Mouse (Mus musculus) lung, embryonic 15.5 days (tissue): ENCODE measurements around the gene Git1. TPM values are rescaled to one million over a fixed set of nuclear protein-coding genes. Genes with fewer than 3 reads are reported as not detected.
"Not testable (repeated sequence)": the region's sequence is repeated elsewhere in the genome, so short reads cannot be mapped to it uniquely, and the experiment has no call there.

ENCODE experiments used
- ATAC-seq: fragments of 200-750 bp; cut with Nextera tagmentation; 2 replicates; pipeline ENCODE4 v1.8.0; 2017; ENCODE audit warnings: moderate number of reproducible peaks, borderline replicate concordance; ENCODE audit not compliant: low FRiP score, low TSS enrichment; ENCODE audit errors: extremely low read depth
- H3K27ac ChIP-seq: fragments of 300-500 bp; sonication (generic); 2 replicates; pipeline ENCODE4 v1.5.1; 2015; ENCODE audit warnings: moderate library complexity, mild to moderate bottlenecking, inconsistent platforms
- H3K27me3 ChIP-seq: fragments of 300-500 bp; sonication (generic); 2 replicates; pipeline ENCODE4 v1.6.1; 2015; ENCODE audit warnings: inconsistent platforms
- H3K36me3 ChIP-seq: fragments of 300-500 bp; sonication (generic); 2 replicates; pipeline ENCODE4 v1.6.1; 2015; ENCODE audit warnings: inconsistent platforms
- H3K4me1 ChIP-seq: fragments of 300-500 bp; sonication (generic); 2 replicates; pipeline ENCODE4 v1.6.1; 2015; ENCODE audit warnings: inconsistent platforms
- H3K4me2 ChIP-seq: fragments of 300-500 bp; sonication (generic); 2 replicates; pipeline ENCODE4 v1.6.1; 2015; ENCODE audit warnings: inconsistent platforms, mild to moderate bottlenecking, moderate library complexity
- H3K4me3 ChIP-seq: fragments of 300-500 bp; sonication (generic); 2 replicates; pipeline ENCODE4 v1.5.1; 2015; ENCODE audit warnings: mild to moderate bottlenecking, inconsistent platforms
- H3K9ac ChIP-seq: fragments of 300-500 bp; sonication (generic); 2 replicates; pipeline ENCODE4 v1.6.1; 2015; ENCODE audit warnings: inconsistent platforms
- H3K9me3 ChIP-seq: fragments of 300-500 bp; sonication (generic); 2 replicates; pipeline ENCODE4 v1.6.1; 2016; ENCODE audit warnings: inconsistent platforms
- WGBS: fragments of 180-500 bp; shearing (Covaris S2); methylation state at CpG from one replicate; pipeline ENCODE4 v1.1.7; 2015; 5-methylcytosine and 5-hydroxymethylcytosine counted together
- polyA plus RNA-seq: library from polyadenylated mRNA; unstranded; fragments of >200 nt; fragmentation: Nextera tagmentation; extraction: Ambion mirVana; gene quantifications from 2 replicates; pipeline ENCODE4 v1.2.1, GENCODE M21; 2015

Git1 gene
- polyA plus RNA-seq, 1 experiment from 2014 or later, result 9.5 TPM

DNA sequence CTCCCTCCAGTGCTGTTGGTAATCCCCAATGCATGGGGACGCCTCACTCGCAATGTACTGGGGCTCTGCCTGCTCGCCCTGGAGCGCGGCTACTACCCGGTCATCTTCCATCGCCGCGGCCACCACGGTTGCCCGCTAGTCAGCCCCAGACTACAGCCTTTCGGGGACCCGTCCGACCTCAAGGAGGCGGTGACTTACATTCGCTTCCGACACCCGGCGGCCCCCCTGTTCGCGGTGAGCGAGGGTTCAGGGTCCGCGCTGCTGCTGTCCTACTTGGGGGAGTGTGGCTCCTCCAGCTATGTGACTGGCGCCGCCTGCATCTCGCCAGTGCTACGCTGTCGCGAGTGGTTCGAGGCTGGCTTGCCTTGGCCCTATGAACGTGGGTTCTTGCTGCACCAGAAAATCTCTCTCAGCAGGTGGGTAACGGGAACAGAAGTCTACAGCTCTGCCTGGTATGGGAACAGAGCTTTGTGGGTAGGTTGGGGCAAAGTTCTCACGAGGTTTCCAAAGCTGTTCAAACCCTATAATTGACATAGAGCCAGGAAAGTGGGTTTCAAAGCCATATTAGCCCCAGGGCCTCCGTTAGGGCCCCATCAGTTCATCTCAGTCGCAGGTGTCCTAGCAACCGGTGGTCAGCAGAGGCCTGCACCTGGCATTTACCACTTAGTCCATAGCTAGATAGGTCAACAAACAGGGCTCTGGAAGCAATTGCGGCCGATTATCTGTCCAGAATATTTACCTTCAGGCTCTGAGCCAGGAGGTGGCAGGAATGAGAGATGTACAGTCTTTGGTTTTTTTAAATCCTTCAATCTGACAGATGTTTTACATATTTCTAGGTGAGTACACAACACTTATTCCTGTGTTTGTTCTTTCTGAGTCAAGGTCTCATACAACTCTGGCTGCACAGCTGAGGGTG lies 22.5 kb downstream of the Git1 start, which contains the start of gene Trp53i13:
TSS of gene Trp53i13 (minus strand) at position 344 of the 916 bp plus-strand sequence.
- H3K9ac ChIP-seq, result peak within 1 kb of the TSS; percentile 46
- peaks cover 23% of the 10 kb centered on the region for H3K27me3 ChIP-seq
- H3K4me1 ChIP-seq, result peaks cover 51% of the 10 kb centered on the region
- peak within 1 kb of the TSS; percentile 78 for H3K4me3 ChIP-seq
- 0 out of 2 replicates have a peak within 1 kb of the TSS, but pooled peaks have one; percentile 34 for H3K27ac ChIP-seq
- no peaks in the 10 kb centered on the region for H3K9me3 ChIP-seq
- ATAC-seq, result no peak; the same call in 1 of the 2 replicates
- no peaks in the 10 kb centered on the region for H3K36me3 ChIP-seq
- 7% methylated on average over 39 of the region's 39 CpGs for whole genome bisulfite sequencing
- peak within 1 kb of the TSS; percentile 93 for H3K4me2 ChIP-seq

DNA sequence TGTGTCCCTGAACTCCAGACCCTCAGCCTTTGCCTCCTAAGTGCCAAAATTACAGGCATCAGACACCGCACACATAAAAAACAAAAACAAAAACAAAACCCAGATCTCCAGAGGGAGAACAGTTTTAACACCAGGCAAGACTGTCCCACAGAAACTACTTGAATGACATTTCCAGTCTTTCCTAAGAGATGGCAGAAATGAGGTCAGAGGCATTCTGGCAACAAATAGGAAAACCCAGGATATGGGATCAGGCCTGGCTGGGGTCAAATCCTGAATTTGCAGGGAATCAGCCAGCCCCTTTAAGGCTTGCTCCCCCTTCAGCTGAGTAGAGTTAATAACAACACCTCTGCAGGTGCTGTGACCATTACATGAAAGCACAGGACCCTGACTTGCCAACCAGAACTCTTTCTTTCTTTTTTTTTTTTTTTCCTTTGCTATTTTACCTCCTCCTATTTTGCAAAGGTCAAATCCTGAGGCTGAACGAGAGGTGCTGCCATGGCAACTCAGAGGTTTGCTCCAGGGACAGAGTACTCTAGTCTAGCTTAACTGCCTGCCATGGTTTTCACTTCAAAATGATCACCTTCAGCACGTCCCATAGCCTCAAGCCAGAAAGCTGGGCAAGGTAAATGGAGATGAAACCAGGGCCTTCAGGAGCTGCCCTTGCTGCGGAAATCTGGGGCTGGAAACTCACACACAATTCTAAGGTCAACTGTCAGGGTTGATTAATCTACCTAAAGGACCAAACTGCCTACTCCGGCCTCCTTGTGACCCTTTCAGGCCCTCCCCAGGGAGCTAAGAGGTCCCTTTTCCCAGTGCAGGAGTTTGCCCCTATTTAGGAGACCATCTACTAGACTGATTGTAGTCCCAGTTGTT lies 23.4 kb downstream of the Git1 start:
- WGBS, result 63% methylated on average over 5 of the region's 5 CpGs
- no peak for ATAC-seq
- no peaks in the 10 kb centered on the region for H3K9me3 ChIP-seq
- H3K27ac ChIP-seq, result no peak overlapping the region
- no peak overlapping the region for H3K4me3 ChIP-seq
- H3K36me3 ChIP-seq, result no peaks in the 10 kb centered on the region
- peaks cover 45% of the 10 kb centered on the region for H3K4me1 ChIP-seq
- H3K4me2 ChIP-seq, result 0 out of 2 replicates have a peak overlapping the region, but pooled peaks have one; percentile 93
- no peak overlapping the region for H3K9ac ChIP-seq
- peaks cover 23% of the 10 kb centered on the region for H3K27me3 ChIP-seq

DNA sequence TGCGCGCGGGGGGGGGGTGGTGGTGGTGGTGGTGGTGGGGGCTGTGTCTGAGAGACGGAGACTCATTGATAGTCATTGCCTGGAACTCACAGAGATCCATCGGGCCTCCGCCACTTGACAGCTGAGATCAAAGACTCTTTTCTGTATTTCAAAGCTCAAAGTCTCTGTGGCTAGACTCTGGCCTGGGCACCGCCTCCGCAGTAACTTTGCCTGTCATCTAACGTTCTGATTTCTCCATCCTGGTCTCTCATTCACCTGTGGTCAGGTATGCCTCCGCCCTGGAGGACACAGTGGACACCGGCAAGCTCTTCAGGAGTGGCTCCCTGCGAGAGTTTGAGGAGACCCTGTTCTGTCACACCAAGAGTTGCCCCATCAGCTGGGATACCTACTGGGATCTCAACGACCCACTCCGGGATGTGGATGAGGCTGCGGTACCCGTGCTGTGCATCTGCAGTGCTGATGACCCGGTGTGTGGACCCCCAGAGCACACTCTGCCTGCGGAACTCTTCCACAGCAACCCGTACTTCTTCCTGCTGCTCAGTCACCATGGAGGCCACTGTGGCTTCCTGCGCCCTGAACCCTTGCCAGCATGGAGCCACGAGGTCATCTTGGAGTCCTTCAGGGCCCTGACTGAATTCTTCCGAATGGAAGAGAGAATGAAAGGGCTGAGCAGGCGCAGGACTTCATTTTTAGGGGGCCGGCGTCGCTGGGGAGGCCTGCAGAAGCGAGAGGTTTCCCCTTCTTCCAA lies 24.9 kb downstream of the Git1 start:
- H3K27me3 ChIP-seq, result peaks cover 23% of the 10 kb centered on the region
- H3K4me2 ChIP-seq, result no peak overlapping the region
- WGBS, result 72% methylated on average over 25 of the region's 27 CpGs
- H3K27ac ChIP-seq, result no peak overlapping the region
- ATAC-seq, result no peak
- no peaks in the 10 kb centered on the region for H3K36me3 ChIP-seq
- H3K4me1 ChIP-seq, result peaks cover 38% of the 10 kb centered on the region
- H3K4me3 ChIP-seq, result no peak overlapping the region
- H3K9ac ChIP-seq, result no peak overlapping the region
- no peaks in the 10 kb centered on the region for H3K9me3 ChIP-seq

DNA sequence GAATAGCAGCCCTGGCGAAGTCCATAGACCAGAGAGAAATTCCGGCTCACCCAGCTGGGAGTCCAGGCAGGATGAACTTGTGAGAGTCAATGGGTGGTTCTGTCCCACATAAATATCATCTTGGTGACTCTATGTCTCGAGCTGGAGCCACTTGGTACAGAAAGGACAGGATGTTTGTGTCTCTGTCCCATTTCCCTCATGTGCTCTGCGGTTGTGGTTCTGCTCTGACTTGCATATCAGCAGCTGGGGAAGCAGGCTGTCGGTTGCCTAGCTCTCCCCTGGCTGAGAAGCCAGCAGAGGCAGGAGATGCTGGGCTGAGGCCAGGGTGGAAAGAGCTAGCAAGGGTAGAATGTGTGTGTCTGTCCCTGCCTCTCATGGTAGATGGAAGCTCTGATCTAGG lies 25.7 kb downstream of the Git1 start, which contains the start of gene Gm10392:
TSS of gene Gm10392 (minus strand) at position 156 of the 400 bp plus-strand sequence.
- Histone ChIP-seq H3K27ac (no peak within 1 kb of the TSS), H3K36me3 (no peaks in the 10 kb centered on the region), H3K9me3 (no peaks in the 10 kb centered on the region), H3K9ac (no peak within 1 kb of the TSS), H3K4me2 (no peak within 1 kb of the TSS), H3K4me3 (no peak within 1 kb of the TSS), H3K4me1 (peaks cover 32% of the 10 kb centered on the region), H3K27me3 (peaks cover 23% of the 10 kb centered on the region)
- WGBS, result 48% methylated on average over 5 of the region's 5 CpGs
- ATAC-seq, result no peak

DNA sequence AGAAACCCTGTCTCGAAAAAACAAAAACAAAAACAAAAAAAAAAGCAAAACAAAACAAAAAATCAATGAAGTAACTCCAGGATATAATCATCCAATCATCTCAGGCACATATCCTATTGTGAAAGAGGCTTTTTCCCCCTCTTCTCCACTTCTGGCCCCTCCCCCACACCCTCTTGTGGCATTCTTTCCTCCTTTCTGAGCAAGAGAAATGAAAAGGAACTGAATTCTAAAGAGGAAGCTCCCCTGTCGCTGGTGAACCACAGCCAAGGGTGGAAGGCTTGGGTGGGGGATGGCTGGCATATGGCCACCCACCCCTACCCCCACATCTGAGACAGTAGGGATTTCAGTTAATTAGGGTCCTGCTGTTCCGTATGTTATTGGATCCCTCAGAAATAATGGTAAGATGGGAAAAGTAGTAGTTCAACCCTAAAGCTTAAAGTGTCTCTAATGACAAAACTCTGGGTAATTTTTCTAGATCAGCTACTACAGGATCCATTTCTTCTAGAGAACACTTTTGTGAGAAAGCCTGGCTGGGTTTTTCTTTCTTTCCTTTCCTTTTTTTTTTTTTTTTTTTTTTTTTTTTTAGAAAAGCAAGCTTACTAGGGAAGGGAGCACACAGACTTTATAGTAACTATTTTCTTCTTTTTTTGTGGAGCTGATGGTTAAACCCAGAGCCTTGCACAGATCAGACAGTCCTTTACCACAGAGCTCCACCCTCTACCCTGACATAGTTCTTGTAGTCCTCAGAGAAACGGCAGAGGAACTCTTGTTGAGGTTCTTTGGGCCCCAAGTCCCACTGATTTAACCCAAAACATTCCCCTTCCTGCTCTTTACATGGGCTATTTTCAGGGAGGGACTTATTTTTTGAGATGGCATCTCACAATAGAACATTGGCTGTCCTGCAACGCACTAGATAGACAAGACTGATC lies 27.5 kb downstream of the Git1 start:
- no peak for ATAC-seq
- H3K36me3 ChIP-seq, result no peaks in the 10 kb centered on the region
- H3K27me3 ChIP-seq, result peaks cover 17% of the 10 kb centered on the region
- H3K9ac ChIP-seq, result no peak overlapping the region
- no peak overlapping the region for H3K4me2 ChIP-seq
- H3K27ac ChIP-seq, result no peak overlapping the region
- no peaks in the 10 kb centered on the region for H3K9me3 ChIP-seq
- no peak overlapping the region for H3K4me3 ChIP-seq
- WGBS, result 52% methylated on average over 5 of the region's 5 CpGs
- H3K4me1 ChIP-seq, result peaks cover 15% of the 10 kb centered on the region

GRCm38 (mm10) chr11:77525804-77526486 lies 32.6 kb downstream of the Git1 start:
- no peak for ATAC-seq
- WGBS, result 73% methylated on average over 3 of the region's 3 CpGs
- Histone ChIP-seq H3K9ac (no peak overlapping the region), H3K9me3 (no peaks in the 10 kb centered on the region), H3K4me1 (no peaks in the 10 kb centered on the region), H3K27me3 (no peaks in the 10 kb centered on the region), H3K27ac (no peak overlapping the region), H3K4me3 (no peak overlapping the region), H3K36me3 (no peaks in the 10 kb centered on the region; the same call in 1 of the 2 replicates), H3K4me2 (no peak overlapping the region)

DNA sequence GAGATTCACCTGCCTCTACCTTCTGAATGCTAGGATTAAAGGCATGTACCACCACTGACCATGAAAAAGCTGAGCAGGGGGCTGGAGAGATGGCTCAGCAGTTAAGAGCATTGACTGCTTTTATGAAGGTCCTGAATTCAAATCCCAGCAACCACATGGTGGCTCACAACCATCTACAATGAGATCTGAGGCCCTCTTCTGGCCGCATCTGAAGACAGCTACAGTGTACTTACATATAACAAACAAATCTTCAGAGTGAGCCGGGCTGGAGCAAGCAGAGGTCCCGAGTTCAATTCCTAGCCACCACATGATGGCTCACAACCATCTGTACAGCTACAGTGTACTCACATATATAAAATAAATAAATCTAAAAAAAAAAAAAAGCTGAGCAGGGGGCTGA lies 35.1 kb downstream of the Git1 start:
- H3K9me3 ChIP-seq, H3K9ac ChIP-seq, ATAC-seq: not testable (repeated sequence)

GRCm38 (mm10) chr11:77529644-77530043 lies 36.3 kb downstream of the Git1 start:
- no peak overlapping the region for H3K27ac ChIP-seq
- H3K4me2 ChIP-seq, result no peak overlapping the region
- no peak for ATAC-seq
- no peak overlapping the region for H3K4me3 ChIP-seq
- no peaks in the 10 kb centered on the region for H3K4me1 ChIP-seq
- WGBS, result 65% methylated on average over 3 of the region's 3 CpGs
- no peak overlapping the region for H3K9ac ChIP-seq
- H3K27me3 ChIP-seq, result no peaks in the 10 kb centered on the region
- peaks cover 3% of the 10 kb centered on the region; the same call in 1 of the 2 replicates for H3K36me3 ChIP-seq
- H3K9me3 ChIP-seq, result no peaks in the 10 kb centered on the region

More for the DNA sequence above, 35.1 kb downstream of the Git1 start:
- H3K36me3 ChIP-seq, H3K4me1 ChIP-seq, H3K4me3 ChIP-seq, H3K27ac ChIP-seq, H3K27me3 ChIP-seq, H3K4me2 ChIP-seq: not testable (repeated sequence)
- WGBS, result 85% methylated on average over 3 of the region's 3 CpGs

DNA sequence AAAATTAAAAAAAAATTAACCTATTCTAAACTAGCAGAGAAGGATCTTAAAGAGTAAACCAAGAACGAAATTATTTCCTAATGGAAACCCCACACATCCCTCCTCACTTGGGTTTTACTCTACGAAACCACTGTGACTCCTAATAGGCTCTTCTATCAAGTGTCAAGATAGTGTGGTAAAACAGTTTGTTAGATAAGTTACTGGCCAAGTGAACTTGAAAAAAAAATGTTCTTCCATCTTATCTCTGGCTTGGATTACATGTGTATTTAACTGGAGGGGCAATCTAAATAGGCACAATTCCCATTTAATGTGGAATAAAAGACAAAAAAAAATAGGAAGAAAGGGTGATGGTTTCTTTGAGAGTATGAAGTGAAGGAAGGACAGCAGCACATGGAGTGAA lies 37.5 kb downstream of the Git1 start:
- H3K4me3 ChIP-seq, result no peak overlapping the region
- no peak for ATAC-seq
- H3K36me3 ChIP-seq, result peaks cover 4% of the 10 kb centered on the region; the same call in 1 of the 2 replicates
- no peaks in the 10 kb centered on the region for H3K4me1 ChIP-seq
- H3K9me3 ChIP-seq, result no peaks in the 10 kb centered on the region
- no peak overlapping the region for H3K9ac ChIP-seq
- 66% methylated on average over 2 of the region's 2 CpGs for WGBS
- H3K27ac ChIP-seq, result no peak overlapping the region
- no peaks in the 10 kb centered on the region for H3K27me3 ChIP-seq
- H3K4me2 ChIP-seq, result no peak overlapping the region

DNA sequence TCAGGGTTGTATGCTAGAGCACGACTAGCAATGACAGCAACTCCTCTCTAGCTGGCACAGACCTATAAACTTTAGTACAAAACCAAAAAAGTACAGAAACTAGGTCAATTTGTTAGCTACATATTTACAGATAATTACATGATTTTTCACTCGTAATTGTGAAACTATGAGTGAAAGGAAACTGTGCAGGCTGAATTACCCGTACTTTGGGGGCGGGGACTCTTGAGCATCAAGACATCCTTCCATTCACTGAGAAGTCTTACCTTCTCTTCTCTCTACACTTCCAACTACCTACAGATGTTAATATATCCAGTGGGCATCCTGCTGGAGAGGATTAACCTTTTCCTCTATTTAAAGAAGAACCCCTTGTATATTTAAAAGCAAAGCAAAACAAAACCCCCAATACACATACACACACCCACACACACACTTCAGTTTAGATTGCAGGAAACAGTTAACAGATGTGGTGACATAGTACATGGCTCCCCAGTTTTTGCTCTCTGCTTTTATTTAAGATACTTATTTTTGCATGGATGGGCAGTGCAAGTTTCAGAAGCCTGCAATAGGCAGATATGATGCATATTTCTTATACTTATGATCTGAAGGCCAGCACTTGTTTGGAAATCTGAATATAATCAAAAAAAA lies 39.0 kb downstream of the Git1 start:
- Histone ChIP-seq H3K27ac (no peak overlapping the region), H3K27me3 (no peaks in the 10 kb centered on the region), H3K9me3 (no peaks in the 10 kb centered on the region), H3K36me3 (peaks cover 17% of the 10 kb centered on the region), H3K4me3 (no peak overlapping the region), H3K4me2 (no peak overlapping the region), H3K4me1 (no peaks in the 10 kb centered on the region), H3K9ac (no peak overlapping the region)
- 78% methylated on average over 4 of the region's 4 CpGs for WGBS
- no peak for ATAC-seq
